Mouse (Mus musculus) adipocyte (in vitro differentiated cells): ENCODE data around the gene Brca1.
"Not testable (repeated sequence)": the region's sequence is repeated elsewhere in the genome, so short reads cannot be mapped to it uniquely, and the experiment has no call there.

Experiments
- DNase-seq: peaks from one replicate; pipeline ENCODE4 v3.0.0-alpha.2; 2016; ENCODE audit warnings: low spot score

The Brca1 gene

GRCm38 (mm10) chr11:101526686-101527085, 25.1 kb downstream of the Brca1 start:
- no peak for DNase-seq

DNA sequence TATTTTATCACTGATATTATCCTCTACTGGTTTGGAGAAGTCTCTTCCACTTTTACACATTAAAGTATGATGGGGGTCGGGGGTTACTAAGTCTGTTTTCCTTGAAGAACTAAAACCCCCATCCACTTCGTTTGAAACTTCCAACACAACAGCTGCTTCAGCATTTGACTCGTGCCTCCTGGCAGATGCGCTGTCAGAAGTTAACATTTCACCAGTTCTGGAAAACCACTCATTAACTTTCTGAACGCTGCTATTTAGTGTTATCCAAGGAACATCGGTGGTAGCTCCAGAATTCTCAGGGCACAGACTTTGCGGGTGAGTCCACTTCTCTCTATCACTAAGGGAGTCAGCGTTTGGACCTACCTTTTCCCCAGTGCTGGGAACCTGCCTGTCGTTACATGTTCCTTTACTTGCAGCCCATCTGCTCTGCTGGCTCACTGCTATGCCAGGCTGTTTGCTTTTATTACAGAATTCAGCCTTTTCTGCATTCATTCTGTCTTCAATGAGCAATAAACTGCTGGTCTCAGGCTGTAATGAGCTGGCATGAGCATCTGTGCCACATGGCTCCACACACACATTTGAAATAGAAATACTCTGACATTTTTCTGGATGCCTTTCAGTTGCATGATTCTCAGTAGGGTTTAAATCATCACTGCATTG, 25.7 kb downstream of the Brca1 start:
- DNase-seq = no peak

DNA sequence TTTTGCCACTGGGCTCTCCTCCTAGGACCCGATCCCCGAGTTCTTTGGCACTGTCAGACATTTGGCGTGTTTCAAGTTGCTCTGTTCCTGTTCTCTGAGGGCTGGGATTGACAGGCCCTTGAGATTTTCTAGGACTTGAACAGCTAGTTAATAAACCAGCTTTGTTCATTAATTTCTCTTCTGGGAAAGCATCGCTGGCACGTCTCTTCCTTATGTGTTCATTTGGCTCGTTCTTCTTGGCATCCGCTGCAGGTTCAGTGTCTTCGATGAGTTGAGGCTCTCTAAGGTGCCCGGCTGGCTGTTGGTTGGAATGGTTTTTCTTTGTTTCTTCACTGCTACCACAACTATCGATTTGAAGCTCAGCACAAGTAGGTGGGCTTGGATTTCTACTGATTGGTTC, 26.7 kb downstream of the Brca1 start:
- no peak for DNase-seq

DNA sequence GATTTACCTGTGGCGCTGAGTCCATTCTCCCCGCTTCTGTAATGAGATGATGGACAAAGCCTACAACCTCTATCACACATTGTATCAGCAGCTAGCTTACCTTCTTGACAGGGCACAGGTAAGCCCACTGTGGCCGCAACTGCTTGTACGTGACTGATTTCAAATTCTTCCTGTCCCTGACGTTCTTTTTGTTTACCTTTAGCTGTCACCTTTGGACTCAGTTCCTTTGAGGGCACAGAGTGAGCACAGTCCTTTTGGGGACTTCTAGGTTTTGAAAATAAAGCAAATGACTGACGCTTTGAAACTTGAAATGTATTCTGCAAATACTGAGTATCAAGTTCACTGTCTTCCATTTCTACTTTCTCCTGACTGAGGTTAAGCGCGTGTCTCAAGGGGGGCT, 27.3 kb downstream of the Brca1 start:
- no peak for DNase-seq

- no peak for DNase-seq
Measured at GRCm38 (mm10) chr11:101519364-101519763, 32.4 kb downstream of the Brca1 start.

DNA sequence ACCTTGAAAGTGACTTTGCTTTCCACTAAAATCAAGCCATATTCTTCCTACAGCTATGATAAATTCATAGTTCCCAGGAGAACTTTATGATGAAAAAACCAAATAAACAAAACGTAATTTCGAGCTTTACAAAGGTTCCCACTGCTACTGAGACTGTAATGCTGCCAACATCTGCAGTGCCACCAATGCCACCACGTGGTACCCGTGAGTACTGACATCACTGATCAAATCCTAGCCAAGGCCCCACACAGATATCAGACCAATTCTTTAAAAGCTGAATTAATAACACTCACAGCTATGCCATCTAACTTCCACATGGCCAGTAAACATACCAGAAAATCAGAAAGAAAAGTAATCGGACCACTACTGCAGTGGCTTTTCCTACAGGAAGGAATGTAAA, 32.8 kb downstream of the Brca1 start:
- DNase-seq = no peak

DNA sequence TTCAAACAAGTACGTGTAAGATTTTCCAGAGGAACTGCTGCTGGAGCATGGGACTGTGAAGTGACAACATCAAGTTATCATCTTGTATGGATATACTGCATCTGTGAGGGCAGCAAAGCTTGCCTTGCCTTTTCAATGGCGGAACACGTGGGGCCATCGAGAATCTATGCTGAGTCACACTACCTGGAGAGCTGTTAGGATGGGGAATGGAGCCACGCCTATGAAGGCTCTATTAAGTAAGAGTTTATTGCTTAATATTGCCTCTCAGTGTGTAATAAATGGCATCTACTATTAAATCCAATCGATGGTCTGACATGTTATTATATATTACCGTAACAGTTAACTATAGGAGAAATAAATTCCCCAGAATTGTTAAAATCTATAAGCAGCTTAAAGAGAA, 44.7 kb downstream of the Brca1 start:
- DNase-seq = no peak

DNA sequence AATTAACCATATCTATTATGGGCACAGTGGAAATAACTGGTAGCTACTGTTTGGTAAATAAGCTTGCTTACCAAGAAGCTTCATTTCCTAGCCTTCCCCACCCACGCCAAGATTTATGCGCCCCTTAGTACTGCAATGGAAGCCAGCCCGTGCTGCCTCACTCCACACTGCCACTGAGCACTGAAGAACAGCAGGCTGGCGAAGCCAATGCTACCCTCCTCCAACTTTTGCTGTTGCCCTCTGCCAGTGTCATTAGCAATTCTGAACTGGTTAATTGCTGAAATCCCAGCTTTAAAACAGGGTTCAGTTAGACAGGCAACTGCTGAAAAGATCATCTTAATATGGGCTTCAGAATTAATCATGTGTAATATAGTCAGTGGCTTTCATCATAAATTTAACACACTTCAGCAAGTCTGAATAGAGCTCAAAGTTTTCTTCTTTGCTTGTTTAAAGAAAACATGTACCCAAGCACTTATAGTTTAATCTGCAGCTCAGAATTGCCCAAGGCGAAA, 45.4 kb downstream of the Brca1 start:
- no peak for DNase-seq

- DNase-seq = no peak
Measured at GRCm38 (mm10) chr11:101486126-101486525, 65.6 kb downstream of the Brca1 start.

DNA sequence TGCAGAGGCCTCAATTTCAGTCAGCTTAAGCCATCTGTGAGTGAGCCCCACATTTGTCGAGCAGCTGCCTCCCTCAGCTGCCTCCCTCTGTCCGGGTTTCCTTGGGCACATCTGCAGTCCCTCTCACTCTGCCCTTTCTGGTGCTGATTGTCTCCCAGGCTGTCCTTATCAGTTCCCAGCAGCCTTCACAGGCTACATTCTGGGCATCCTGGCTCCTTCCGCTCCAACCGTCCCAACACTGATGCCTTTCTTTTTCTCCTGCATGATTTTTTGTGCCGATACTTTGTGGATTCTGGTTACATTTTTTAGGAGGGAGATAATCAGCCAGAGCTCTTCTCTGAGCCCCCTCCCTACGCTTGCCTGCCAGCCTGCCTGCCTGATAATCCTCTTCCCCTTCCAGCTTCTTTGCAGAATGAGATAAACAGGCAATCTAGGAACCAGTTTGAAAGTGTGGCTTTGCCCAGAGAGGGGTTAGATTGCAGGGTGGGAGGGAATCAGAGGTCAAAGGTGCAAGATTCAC, 66.2 kb downstream of the Brca1 start:
- no peak for DNase-seq

GRCm38 (mm10) chr11:101484814-101485213, 66.9 kb downstream of the Brca1 start:
- DNase-seq = no peak

GRCm38 (mm10) chr11:101484245-101484644, 67.5 kb downstream of the Brca1 start:
- no peak for DNase-seq

- no peak for DNase-seq
Measured at GRCm38 (mm10) chr11:101483804-101484203, 68.0 kb downstream of the Brca1 start.

- no peak for DNase-seq
Measured at GRCm38 (mm10) chr11:101480912-101481311, 70.8 kb downstream of the Brca1 start.

DNA sequence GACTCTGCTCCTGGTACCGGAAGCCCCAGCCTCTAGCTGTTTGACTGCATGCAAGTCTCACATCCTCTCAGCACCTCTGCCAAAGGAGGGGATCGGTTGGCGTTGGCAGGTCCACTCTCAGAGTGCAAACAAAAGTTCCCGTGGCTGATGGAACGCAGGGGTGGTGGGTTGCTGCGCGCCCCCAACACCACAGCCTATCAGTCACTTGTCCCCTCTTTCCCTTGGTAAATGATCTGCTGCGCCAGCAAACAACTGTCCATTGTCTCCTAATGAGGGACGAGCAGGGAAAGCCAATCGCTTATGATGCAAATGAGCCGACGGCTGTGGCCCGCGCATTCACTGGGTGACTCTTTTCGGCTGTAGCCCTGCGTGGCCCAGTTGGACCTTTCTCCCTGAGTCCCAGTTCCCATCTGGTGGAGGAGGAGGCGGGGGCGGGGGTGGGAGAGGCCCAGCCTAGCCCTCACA, 72.6 kb downstream of the Brca1 start:
- DNase-seq = no peak

GRCm38 (mm10) chr11:101477552-101478211, 74.1 kb downstream of the Brca1 start:
- no peak for DNase-seq

DNA sequence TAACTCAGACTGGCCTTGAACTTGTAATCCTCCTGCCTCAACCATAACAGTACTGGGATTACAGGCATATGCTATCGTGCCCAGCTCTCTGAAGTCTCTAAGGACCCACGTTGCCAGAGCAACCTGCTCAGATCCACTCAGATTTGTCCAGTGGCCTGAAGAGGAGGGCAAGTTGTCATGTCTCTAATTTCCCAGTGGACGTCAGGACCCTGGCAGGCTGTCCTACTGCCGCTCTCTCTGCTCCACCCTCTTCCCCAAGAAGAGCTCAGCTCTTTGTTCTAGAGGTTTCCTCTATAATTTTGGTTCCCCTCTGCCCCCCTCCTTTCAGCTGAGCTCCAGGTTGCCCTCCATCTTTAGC, 74.6 kb downstream of the Brca1 start:
- DNase-seq = no peak

GRCm38 (mm10) chr11:101476361-101476760, 75.4 kb downstream of the Brca1 start:
- DNase-seq = not testable (repeated sequence)

DNA sequence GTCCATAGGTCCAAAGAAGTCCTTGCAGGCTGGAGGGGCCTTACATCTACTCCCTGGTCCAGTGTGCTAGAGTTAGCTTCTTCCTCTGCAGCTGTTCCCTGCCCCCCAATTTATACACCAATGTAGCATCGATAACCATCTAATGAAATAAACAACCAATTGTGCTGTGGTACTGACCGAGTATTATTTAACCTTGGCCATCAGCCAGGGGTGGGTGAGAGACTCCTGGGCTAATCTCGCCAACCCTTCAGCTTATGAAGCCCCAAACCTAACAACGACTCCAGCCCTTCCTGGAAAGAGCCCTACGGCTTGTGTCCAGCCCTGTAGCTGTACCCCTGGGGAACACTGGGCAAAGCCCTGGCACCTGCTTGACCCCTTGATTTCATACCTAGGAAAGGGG, 77.5 kb downstream of the Brca1 start:
- no peak for DNase-seq

- DNase-seq = not testable (repeated sequence)
Measured at GRCm38 (mm10) chr11:101473686-101474085, 78.1 kb downstream of the Brca1 start.

- no peak for DNase-seq
Measured at GRCm38 (mm10) chr11:101472336-101472735, 79.4 kb downstream of the Brca1 start.

- DNase-seq = peak; percentile 46
Measured at GRCm38 (mm10) chr11:101471926-101472325, 79.8 kb downstream of the Brca1 start.

DNA sequence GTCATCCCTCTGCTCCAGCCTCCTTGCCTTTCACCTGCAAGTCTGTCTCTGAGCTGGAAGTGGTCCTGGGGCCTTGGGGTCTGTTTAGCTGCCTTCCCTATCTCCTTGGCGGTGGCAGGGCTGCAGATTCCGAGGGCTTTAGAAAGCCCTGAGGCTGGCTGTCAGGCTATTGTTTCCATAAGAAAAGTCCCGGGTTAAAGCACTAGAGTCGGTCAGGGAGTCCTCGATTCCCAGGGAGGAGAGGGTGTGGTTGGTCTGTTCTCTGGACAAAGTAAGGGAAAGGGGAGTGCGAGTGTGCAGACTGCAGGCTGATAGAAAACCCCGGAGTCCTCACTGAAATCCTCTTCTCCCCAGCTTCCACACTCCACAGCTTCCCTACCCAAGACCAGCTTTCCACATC, 81.5 kb downstream of the Brca1 start:
- DNase-seq = peak; percentile 37
